Mouse (Mus musculus): ENCODE data around the gene Ift88. TPM values are rescaled to one million over a fixed set of nuclear protein-coding genes. Genes with fewer than 3 reads are reported as not detected.
"Not testable (repeated sequence)": the region's sequence is repeated elsewhere in the genome, so short reads cannot be mapped to it uniquely, and the experiment has no call there.

Gene Ift88
- polyA plus RNA-seq, 1 experiment from 2014 or later: 15.4 TPM

GRCm38 (mm10) chr14:57412166-57412565 is 11.7 kb upstream of the Ift88 start:
- Histone ChIP-seq H3K27ac (ENCODE audit: low read depth, low read length) (no peak overlapping the region), H3K4me1 (ENCODE audit: control insufficient read depth, insufficient read depth, low read length) (no peaks in the 10 kb centered on the region), H3K9me3 (replicated peaks; ENCODE audit: control insufficient read depth, low read length) (no peaks in the 10 kb centered on the region), H3K4me3 (ENCODE audit: low read depth, low read length) (no peak overlapping the region), H3K36me3 (ENCODE audit: control insufficient read depth, insufficient read depth, low read length) (no peaks in the 10 kb centered on the region), H3K27me3 (replicated peaks; ENCODE audit: control insufficient read depth, insufficient read depth, low read length) (no peaks in the 10 kb centered on the region), H3K4me2 (ENCODE audit: low read length) (no peak overlapping the region), H3K9ac (ENCODE audit: low read length) (no peak overlapping the region)
- ATAC-seq (no peak; the same call in 1 of the 2 replicates), DNase-seq (ENCODE audit: low spot score) (peak; percentile 47)
- 48% methylated on average over 7 of the region's 7 CpGs for WGBS

- no peak overlapping the region for H3K27ac ChIP-seq (ENCODE audit: low read depth, low read length)
- no peaks in the 10 kb centered on the region for H3K36me3 ChIP-seq (ENCODE audit: control insufficient read depth, insufficient read depth, low read length)
- no peaks in the 10 kb centered on the region for H3K27me3 ChIP-seq (replicated peaks; ENCODE audit: control insufficient read depth, insufficient read depth, low read length)
- ATAC-seq (no peak), DNase-seq (ENCODE audit: low spot score) (no peak)
- H3K9ac ChIP-seq (ENCODE audit: low read length): no peak overlapping the region
- WGBS: 91% methylated on average over 2 of the region's 2 CpGs
- no peaks in the 10 kb centered on the region for H3K4me1 ChIP-seq (ENCODE audit: control insufficient read depth, insufficient read depth, low read length)
- no peaks in the 10 kb centered on the region for H3K9me3 ChIP-seq (replicated peaks; ENCODE audit: control insufficient read depth, low read length)
- no peak overlapping the region for H3K4me2 ChIP-seq (ENCODE audit: low read length)
- H3K4me3 ChIP-seq (ENCODE audit: low read depth, low read length): no peak overlapping the region
These were observed 6.7 kb upstream of the Ift88 start for GRCm38 (mm10) chr14:57417187-57417586.

- ATAC-seq: peak; percentile 86
- Histone ChIP-seq H3K9ac (ENCODE audit: low read length) (peak overlapping the region; percentile 80), H3K27ac (ENCODE audit: low read depth, low read length) (0 out of 2 replicates have a peak overlapping the region, but pooled peaks have one; percentile 48), H3K36me3 (ENCODE audit: control insufficient read depth, insufficient read depth, low read length) (no peaks in the 10 kb centered on the region), H3K9me3 (replicated peaks; ENCODE audit: control insufficient read depth, low read length) (no peaks in the 10 kb centered on the region), H3K4me3 (ENCODE audit: low read depth, low read length) (peak overlapping the region; percentile 83), H3K4me1 (ENCODE audit: control insufficient read depth, insufficient read depth, low read length) (no peaks in the 10 kb centered on the region; the same call in 1 of the 2 replicates), H3K27me3 (replicated peaks; ENCODE audit: control insufficient read depth, insufficient read depth, low read length) (no peaks in the 10 kb centered on the region), H3K4me2 (ENCODE audit: low read length) (peak overlapping the region; percentile 74)
- WGBS: 1% methylated on average over 24 of the region's 24 CpGs
- DNase-seq (ENCODE audit: low spot score): no peak
These were observed 325 bp downstream of the Ift88 start for GRCm38 (mm10) chr14:57424212-57424561.

GRCm38 (mm10) chr14:57430451-57430850 is 6.6 kb downstream of the Ift88 start:
- Histone ChIP-seq H3K36me3 (ENCODE audit: control insufficient read depth, insufficient read depth, low read length) (peaks cover 5% of the 10 kb centered on the region; the same call in 1 of the 2 replicates), H3K27me3 (replicated peaks; ENCODE audit: control insufficient read depth, insufficient read depth, low read length) (no peaks in the 10 kb centered on the region), H3K9me3 (replicated peaks; ENCODE audit: control insufficient read depth, low read length) (no peaks in the 10 kb centered on the region), H3K4me2 (ENCODE audit: low read length) (no peak overlapping the region), H3K4me1 (ENCODE audit: control insufficient read depth, insufficient read depth, low read length) (no peaks in the 10 kb centered on the region), H3K4me3 (ENCODE audit: low read depth, low read length) (no peak overlapping the region), H3K9ac (ENCODE audit: low read length) (no peak overlapping the region), H3K27ac (ENCODE audit: low read depth, low read length) (no peak overlapping the region)
- WGBS: 88% methylated on average over 2 of the region's 2 CpGs
- ATAC-seq: no peak
- DNase-seq (ENCODE audit: low spot score): no peak

- Histone ChIP-seq H3K4me2 (ENCODE audit: low read length) (no peak overlapping the region), H3K27ac (ENCODE audit: low read depth, low read length) (no peak overlapping the region), H3K9ac (ENCODE audit: low read length) (no peak overlapping the region), H3K36me3 (ENCODE audit: control insufficient read depth, insufficient read depth, low read length) (peaks cover 39% of the 10 kb centered on the region; the same call in 1 of the 2 replicates), H3K4me1 (ENCODE audit: control insufficient read depth, insufficient read depth, low read length) (no peaks in the 10 kb centered on the region), H3K4me3 (ENCODE audit: low read depth, low read length) (no peak overlapping the region), H3K9me3 (replicated peaks; ENCODE audit: control insufficient read depth, low read length) (no peaks in the 10 kb centered on the region), H3K27me3 (replicated peaks; ENCODE audit: control insufficient read depth, insufficient read depth, low read length) (no peaks in the 10 kb centered on the region)
- ATAC-seq (no peak), DNase-seq (ENCODE audit: low spot score) (no peak)
- WGBS: 83% methylated on average over 1 of the region's 1 CpGs
These were observed 28.7 kb downstream of the Ift88 start for GRCm38 (mm10) chr14:57452516-57452915.

GRCm38 (mm10) chr14:57459883-57460282 is 36.0 kb downstream of the Ift88 start:
- no peak overlapping the region for H3K9ac ChIP-seq (ENCODE audit: low read length)
- 97% methylated on average over 5 of the region's 5 CpGs for WGBS
- H3K36me3 ChIP-seq (ENCODE audit: control insufficient read depth, insufficient read depth, low read length): peaks cover 17% of the 10 kb centered on the region; the same call in 1 of the 2 replicates

GRCm38 (mm10) chr14:57460326-57460725 is 36.5 kb downstream of the Ift88 start:
- H3K9ac ChIP-seq (ENCODE audit: low read length); H3K4me2 ChIP-seq (ENCODE audit: low read length); H3K4me1 ChIP-seq (ENCODE audit: control insufficient read depth, insufficient read depth, low read length); H3K27ac ChIP-seq (ENCODE audit: low read depth, low read length); H3K9me3 ChIP-seq (replicated peaks; ENCODE audit: control insufficient read depth, low read length); H3K4me3 ChIP-seq (ENCODE audit: low read depth, low read length); H3K27me3 ChIP-seq (replicated peaks; ENCODE audit: control insufficient read depth, insufficient read depth, low read length); DNase-seq (ENCODE audit: low spot score); ATAC-seq: not testable (repeated sequence)
- 73% methylated on average over 5 of the region's 5 CpGs for WGBS
- peaks cover 12% of the 10 kb centered on the region; the same call in 1 of the 2 replicates for H3K36me3 ChIP-seq (ENCODE audit: control insufficient read depth, insufficient read depth, low read length)

More at GRCm38 (mm10) chr14:57459883-57460282, 36.0 kb downstream of the Ift88 start:
- Histone ChIP-seq H3K4me3 (ENCODE audit: low read depth, low read length) (no peak overlapping the region), H3K4me1 (ENCODE audit: control insufficient read depth, insufficient read depth, low read length) (no peaks in the 10 kb centered on the region), H3K27me3 (replicated peaks; ENCODE audit: control insufficient read depth, insufficient read depth, low read length) (no peaks in the 10 kb centered on the region), H3K27ac (ENCODE audit: low read depth, low read length) (no peak overlapping the region), H3K9me3 (replicated peaks; ENCODE audit: control insufficient read depth, low read length) (no peaks in the 10 kb centered on the region), H3K4me2 (ENCODE audit: low read length) (no peak overlapping the region)
- ATAC-seq: no peak
- no peak for DNase-seq (ENCODE audit: low spot score)

- Histone ChIP-seq H3K4me1 (ENCODE audit: control insufficient read depth, insufficient read depth, low read length) (no peaks in the 10 kb centered on the region), H3K9ac (ENCODE audit: low read length) (no peak overlapping the region), H3K4me2 (ENCODE audit: low read length) (no peak overlapping the region), H3K4me3 (ENCODE audit: low read depth, low read length) (no peak overlapping the region), H3K36me3 (ENCODE audit: control insufficient read depth, insufficient read depth, low read length) (0 out of 2 replicates have a peak, but pooled peaks cover 5% of the 10 kb centered on the region), H3K9me3 (replicated peaks; ENCODE audit: control insufficient read depth, low read length) (no peaks in the 10 kb centered on the region), H3K27me3 (replicated peaks; ENCODE audit: control insufficient read depth, insufficient read depth, low read length) (no peaks in the 10 kb centered on the region), H3K27ac (ENCODE audit: low read depth, low read length) (no peak overlapping the region)
- DNase-seq (ENCODE audit: low spot score) (peak; percentile 34), ATAC-seq (no peak)
- 80% methylated on average over 5 of the region's 5 CpGs for WGBS
These were observed 39.0 kb downstream of the Ift88 start for GRCm38 (mm10) chr14:57462871-57463270.

GRCm38 (mm10) chr14:57475057-57475456 is 51.2 kb downstream of the Ift88 start:
- H3K9me3 ChIP-seq (replicated peaks; ENCODE audit: control insufficient read depth, low read length): no peaks in the 10 kb centered on the region
- DNase-seq (ENCODE audit: low spot score): no peak
- no peaks in the 10 kb centered on the region for H3K27me3 ChIP-seq (replicated peaks; ENCODE audit: control insufficient read depth, insufficient read depth, low read length)
- H3K4me1 ChIP-seq (ENCODE audit: control insufficient read depth, insufficient read depth, low read length): no peaks in the 10 kb centered on the region
- H3K4me3 ChIP-seq (ENCODE audit: low read depth, low read length): no peak overlapping the region
- H3K9ac ChIP-seq (ENCODE audit: low read length): no peak overlapping the region
- peaks cover 3% of the 10 kb centered on the region; the same call in 1 of the 2 replicates for H3K36me3 ChIP-seq (ENCODE audit: control insufficient read depth, insufficient read depth, low read length)
- no peak for ATAC-seq
- WGBS: 92% methylated on average over 2 of the region's 2 CpGs
- no peak overlapping the region for H3K27ac ChIP-seq (ENCODE audit: low read depth, low read length)
- H3K4me2 ChIP-seq (ENCODE audit: low read length): no peak overlapping the region
